Mouse (Mus musculus) bone marrow, adult 2 months (tissue): Measurements from ENCODE around the gene Zfp618. TPM values are rescaled to one million over a fixed set of nuclear protein-coding genes. Genes with fewer than 3 reads are reported as not detected.

Experiments
- H3K27ac ChIP-seq: fragments of 200-500 bp; 2 replicates; pipeline ENCODE4 v1.5.1; 2012; ENCODE audit warnings: low read depth, mild to moderate bottlenecking, control low read depth, inconsistent platforms, low read length; ENCODE audit not compliant: control insufficient read depth, poor library complexity, insufficient read depth
- H3K4me1 ChIP-seq: fragments of 200-500 bp; 2 replicates; pipeline ENCODE4 v1.6.1; 2011; ENCODE audit warnings: low read length; ENCODE audit not compliant: control insufficient read depth, insufficient read depth
- H3K4me3 ChIP-seq: fragments of 200-500 bp; replicated peaks from 2 replicates; pipeline ENCODE3; 2011; ENCODE audit warnings: mild to moderate bottlenecking, low read depth, low read length, control low read depth; ENCODE audit not compliant: control insufficient read depth
- CTCF ChIP-seq: fragments of 200-500 bp; IDR thresholded peaks from 2 replicates; pipeline ENCODE4 v1.5.1; 2011; ENCODE audit warnings: low read length, control low read depth; ENCODE audit not compliant: control insufficient read depth, insufficient read depth
- POLR2A ChIP-seq: fragments of 200-500 bp; IDR thresholded peaks from 2 replicates; pipeline ENCODE4 v1.6.1; 2011; ENCODE audit warnings: low read depth, mild to moderate bottlenecking, control low read depth, low read length, borderline replicate concordance; ENCODE audit not compliant: control insufficient read depth
- WGBS: fragments of 180-500 bp; shearing (Covaris S2); methylation state at CpG from one replicate; pipeline ENCODE4 v1.1.7; 2018; 5-methylcytosine and 5-hydroxymethylcytosine counted together
- polyA plus RNA-seq: library from polyadenylated mRNA; stranded (reverse); fragments of >200 nt; gene quantifications from 2 replicates; pipeline ENCODE4 v1.2.4, GENCODE M21; 2011; ENCODE audit warnings: low replicate concordance; ENCODE audit not compliant: missing spikeins, insufficient read depth, insufficient read length

The Zfp618 gene
- polyA plus RNA-seq, 1 experiment = 0.40 TPM

GRCm38 (mm10) chr4:62983556-62983955, 18.2 kb downstream of the Zfp618 start:
- 76% methylated on average over 5 of the region's 5 CpGs for WGBS
- no peak overlapping the region for H3K4me3 ChIP-seq
- TF ChIP-seq POLR2A (no peak), CTCF (no peak)
- H3K4me1 ChIP-seq = no peaks in the 10 kb centered on the region
- H3K27ac ChIP-seq = no peak overlapping the region

DNA sequence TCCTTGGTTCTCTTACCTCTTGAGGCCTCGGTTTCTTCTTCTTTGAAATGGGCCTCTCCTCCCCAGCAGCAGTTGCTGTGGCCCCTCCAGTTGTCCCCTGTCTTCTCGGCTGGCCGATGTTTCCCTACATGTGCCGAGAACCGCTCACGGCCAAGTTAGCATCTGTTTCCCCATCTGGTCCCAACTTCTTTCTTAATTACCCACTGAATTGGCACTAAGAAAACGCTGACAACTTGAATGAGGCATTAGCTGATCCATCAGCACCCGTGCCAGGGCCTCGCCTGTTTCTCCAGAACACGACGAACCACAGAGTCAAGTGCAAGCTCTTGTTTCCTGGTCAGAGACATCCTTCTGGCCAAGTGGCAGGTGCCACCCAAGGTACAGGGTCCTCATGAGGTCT, 26.0 kb downstream of the Zfp618 start:
- H3K4me1 ChIP-seq = no peaks in the 10 kb centered on the region
- H3K27ac ChIP-seq = no peak overlapping the region
- 87% methylated on average over 11 of the region's 11 CpGs for WGBS
- TF ChIP-seq CTCF = no peak
- no peak for TF ChIP-seq POLR2A
- H3K4me3 ChIP-seq = no peak overlapping the region

- 84% methylated on average over 2 of the region's 2 CpGs for WGBS
- no peak overlapping the region for H3K4me3 ChIP-seq
- TF ChIP-seq POLR2A = no peak
- no peak for TF ChIP-seq CTCF
- no peaks in the 10 kb centered on the region for H3K4me1 ChIP-seq
- no peak overlapping the region for H3K27ac ChIP-seq
Observed at GRCm38 (mm10) chr4:62993190-62993589, 27.8 kb downstream of the Zfp618 start.

DNA sequence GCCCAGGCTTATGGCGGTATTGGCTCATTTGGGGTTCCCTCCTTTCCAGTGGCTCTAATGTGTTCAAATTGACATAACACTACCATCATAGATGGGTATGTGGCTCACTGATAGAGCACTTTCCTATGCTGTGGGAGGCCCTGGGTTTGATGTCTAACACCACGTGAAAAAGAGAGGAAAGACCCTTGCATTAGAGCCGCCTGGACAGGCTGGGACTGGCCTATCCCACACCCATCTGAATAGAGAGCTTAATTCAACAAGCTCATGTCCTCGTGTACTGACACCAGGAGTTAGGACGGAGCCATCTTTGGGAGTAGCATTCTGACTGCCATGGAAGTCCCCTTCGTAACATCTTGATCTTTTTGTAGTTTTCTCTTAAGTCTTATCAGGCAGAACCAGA, 32.2 kb downstream of the Zfp618 start:
- H3K27ac ChIP-seq = no peak overlapping the region
- WGBS = 75% methylated on average over 6 of the region's 6 CpGs
- no peak for TF ChIP-seq POLR2A
- no peak for TF ChIP-seq CTCF

DNA sequence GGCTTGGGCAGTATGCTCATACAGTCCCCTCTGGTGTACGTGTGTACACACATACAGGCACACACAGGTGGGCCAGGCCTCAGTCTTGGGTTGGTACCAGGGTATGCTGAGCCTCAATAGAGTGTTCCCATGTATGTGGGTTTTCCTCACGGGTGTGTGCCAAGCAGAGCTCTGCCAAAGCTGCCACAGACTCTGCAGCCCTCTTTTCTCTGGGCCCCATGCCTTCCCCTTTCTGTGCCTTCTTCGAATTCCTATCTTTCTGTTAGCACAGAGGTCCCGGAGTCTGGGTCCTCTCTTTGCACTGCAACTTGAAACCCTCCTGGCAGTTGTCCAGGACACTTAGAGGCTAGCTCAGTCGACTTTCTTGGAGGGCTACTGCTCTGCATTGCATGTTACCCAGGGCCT, 33.1 kb downstream of the Zfp618 start:
- 37% methylated on average over 5 of the region's 5 CpGs for WGBS
- Histone ChIP-seq H3K4me3 (no peak overlapping the region), H3K27ac (no peak overlapping the region), H3K4me1 (no peaks in the 10 kb centered on the region)
- TF ChIP-seq POLR2A = no peak
- TF ChIP-seq CTCF = no peak

More for the DNA sequence above, 32.2 kb downstream of the Zfp618 start:
- H3K4me3 ChIP-seq = no peak overlapping the region
- H3K4me1 ChIP-seq = no peaks in the 10 kb centered on the region

DNA sequence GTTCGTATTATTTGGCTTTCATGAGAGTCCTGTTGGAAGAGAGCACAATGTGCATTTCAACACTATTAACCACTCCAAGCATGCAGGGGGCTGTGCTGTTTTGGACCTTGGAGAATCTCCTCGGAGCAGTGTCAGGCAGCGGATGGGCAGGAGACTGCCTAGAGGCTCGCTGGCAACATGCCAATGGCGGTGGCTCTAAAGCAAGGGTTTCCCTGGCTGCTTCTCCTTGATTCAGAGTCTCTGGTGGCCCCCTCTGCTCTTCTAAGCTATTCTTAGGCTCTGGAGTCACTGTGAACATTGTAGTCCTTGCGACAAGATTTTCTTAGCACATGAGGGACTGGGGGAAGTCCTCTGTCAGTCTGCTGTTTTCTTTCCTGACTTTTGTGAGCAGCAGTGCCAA, 33.5 kb downstream of the Zfp618 start:
- 76% methylated on average over 6 of the region's 6 CpGs for WGBS
- TF ChIP-seq POLR2A (no peak), CTCF (no peak)
- H3K27ac ChIP-seq = no peak overlapping the region

GRCm38 (mm10) chr4:62999321-62999720, 33.9 kb downstream of the Zfp618 start:
- Histone ChIP-seq H3K4me1 (no peaks in the 10 kb centered on the region), H3K27ac (no peak overlapping the region), H3K4me3 (no peak overlapping the region)
- WGBS = 78% methylated on average over 4 of the region's 4 CpGs
- no peak for TF ChIP-seq POLR2A

More for the DNA sequence above, 33.5 kb downstream of the Zfp618 start:
- Histone ChIP-seq H3K4me1 (no peaks in the 10 kb centered on the region), H3K4me3 (no peak overlapping the region)

DNA sequence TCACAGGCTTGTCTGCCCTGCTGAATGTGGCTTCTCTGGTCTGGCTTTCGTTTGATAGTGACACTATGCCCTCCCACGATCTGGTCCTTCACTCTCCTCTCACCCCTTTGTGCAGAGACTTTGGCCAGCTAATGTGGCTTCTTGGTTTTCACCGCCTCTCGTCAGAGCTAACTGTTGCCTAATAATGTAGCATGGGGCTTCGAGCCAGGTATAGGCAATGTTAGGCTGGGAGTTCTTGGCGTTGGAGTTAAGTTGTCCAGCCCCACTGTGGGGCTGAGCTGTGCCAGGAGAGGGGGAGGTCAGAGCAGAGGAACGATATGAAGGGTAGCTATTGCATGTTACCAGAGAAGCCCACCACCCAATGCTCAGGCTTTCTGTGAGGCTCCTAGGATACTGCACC, 34.5 kb downstream of the Zfp618 start:
- H3K4me1 ChIP-seq = no peaks in the 10 kb centered on the region
- WGBS = 82% methylated on average over 7 of the region's 7 CpGs
- no peak overlapping the region for H3K4me3 ChIP-seq
- H3K27ac ChIP-seq = no peak overlapping the region
- TF ChIP-seq POLR2A = no peak

DNA sequence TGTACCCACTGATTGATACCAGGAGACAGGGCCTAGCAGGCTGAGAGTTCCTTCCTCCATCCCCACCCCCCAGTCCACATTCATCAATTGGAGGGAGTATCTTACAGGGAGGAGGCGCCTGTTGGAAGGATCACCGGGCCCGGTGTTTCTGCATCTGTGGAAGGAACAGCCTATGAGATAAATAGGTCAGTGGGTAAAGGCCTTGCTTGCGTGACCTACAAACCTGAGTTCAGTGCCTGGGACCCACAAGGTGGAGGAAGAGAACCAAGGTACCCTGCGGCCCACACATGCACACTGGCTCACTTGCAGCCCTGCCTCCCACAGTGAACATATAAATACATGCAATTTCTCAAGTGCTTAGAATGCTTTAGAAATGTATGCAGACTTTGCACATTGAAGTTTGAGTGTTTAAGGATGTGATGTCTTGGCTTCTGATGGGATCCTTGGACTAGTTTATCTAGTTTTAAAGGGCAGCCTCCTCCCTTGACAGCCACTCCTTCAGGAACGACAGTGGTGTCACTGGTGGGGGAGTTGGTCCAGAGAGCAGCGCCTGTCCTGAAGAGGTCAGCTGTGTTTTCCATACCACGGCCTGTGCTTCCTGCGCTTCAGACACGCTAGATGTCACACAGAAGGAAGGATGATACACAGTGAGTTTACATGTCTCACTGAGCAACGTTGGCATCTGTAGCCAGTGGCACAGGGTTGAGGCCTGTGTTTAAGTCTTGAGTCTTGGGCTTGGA, 35.1 kb downstream of the Zfp618 start:
- TF ChIP-seq CTCF (no peak), POLR2A (no peak)
- Histone ChIP-seq H3K27ac (no peak overlapping the region), H3K4me3 (no peak overlapping the region), H3K4me1 (no peaks in the 10 kb centered on the region)
- 91% methylated on average over 11 of the region's 11 CpGs for WGBS
